Mouse (Mus musculus) spleen, adult 2 months (tissue): ENCODE measurements around the gene Gldn.

Experiments
- CTCF ChIP-seq: fragments of 200-500 bp; IDR thresholded peaks from 2 replicates; pipeline ENCODE4 v1.5.1; 2011; ENCODE audit warnings: mild to moderate bottlenecking, inconsistent platforms; ENCODE audit not compliant: insufficient read depth, insufficient read length, insufficient replicate concordance; ENCODE audit errors: extremely low read depth
- POLR2A ChIP-seq: fragments of 200-500 bp; IDR thresholded peaks from 2 replicates; pipeline ENCODE4 v1.6.1; 2011; ENCODE audit warnings: low read depth, low read length, inconsistent platforms

DNA sequence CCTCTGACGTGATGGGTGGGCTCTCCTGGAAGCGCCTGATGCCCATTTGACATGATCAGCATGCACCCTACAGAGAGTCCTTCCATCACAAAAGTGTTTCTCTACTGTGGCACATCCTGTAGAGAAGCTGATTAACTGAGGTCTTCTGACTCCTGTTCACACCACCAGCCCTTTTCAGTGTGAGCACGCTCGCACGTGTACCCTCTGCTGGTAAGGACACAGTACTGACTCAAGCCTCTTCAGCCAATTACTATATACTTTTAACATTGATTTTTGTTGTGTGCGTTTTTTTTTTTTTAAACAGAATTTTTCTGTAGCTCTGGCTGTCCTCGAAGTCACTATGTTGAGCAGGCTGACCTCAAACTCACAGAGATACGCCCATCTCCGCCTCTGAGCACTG lies 30.1 kb downstream of the Gldn start:
- TF ChIP-seq CTCF: no peak
- no peak for TF ChIP-seq POLR2A
